Mouse (Mus musculus): ENCODE results near the gene Gabbr2.

Gene Gabbr2

GRCm38 (mm10) chr4:46618196-46618817, 373.4 kb downstream of the Gabbr2 start:
- DNase-seq (ENCODE audit: low read depth, low spot score), result no peak

- no peak for DNase-seq (ENCODE audit: low read depth, low spot score)
Measured at GRCm38 (mm10) chr4:46617408-46617807, 374.3 kb downstream of the Gabbr2 start.

GRCm38 (mm10) chr4:46614641-46615040, 377.0 kb downstream of the Gabbr2 start:
- no peak for DNase-seq (ENCODE audit: low read depth, low spot score)

GRCm38 (mm10) chr4:46613618-46614017, 378.1 kb downstream of the Gabbr2 start:
- DNase-seq (ENCODE audit: low read depth, low spot score), result no peak
